Mouse (Mus musculus): Measurements from ENCODE around the gene Mettl11b. TPM values are rescaled to one million over a fixed set of nuclear protein-coding genes. Genes with fewer than 3 reads are reported as not detected.

Mettl11b gene
- total RNA-seq, 2 experiments from 2014 or later = 0.34 to 0.42 TPM

GRCm38 (mm10) chr1:163657056-163657455 is 68.0 kb downstream of the Mettl11b start:
- no peak for DNase-seq (ENCODE audit: low spot score in 2 of 2)

- DNase-seq (ENCODE audit: low spot score in 2 of 2) = no peak
These were observed 68.6 kb downstream of the Mettl11b start for GRCm38 (mm10) chr1:163656432-163656831.

Other genes with a start within 250 kb of the Mettl11b start
- 10 to 100 TPM; 25.0 to 27.2 TPM for gene Kifap3, start 54.4 kb upstream of the Mettl11b start, total RNA-seq (2021)
- gene Scyl3, start 203.9 kb upstream of the Mettl11b start, total RNA-seq (2021) = 10 to 100 TPM; 29.1 to 30.2 TPM

Measured in adrenal gland, postnatal 4 days (tissue).